Mouse (Mus musculus) E14TG2a.4 (cell line): ENCODE measurements at regions not wholly inside any gene's neighbourhood (a gene's known extent, or its start where the extent isn't known, plus 50 kb on each side); places are given as distances from the start of the nearest gene placed in this dataset.

Source experiments
- CTCF ChIP-seq: conservative IDR thresholded peaks from 2 replicates; pipeline ENCODE4 v1.5.1; 2014; ENCODE audit warnings: low read length
- POU5F1 ChIP-seq: IDR thresholded peaks from 2 replicates; pipeline ENCODE4 v1.6.1; 2014; ENCODE audit warnings: low read length, borderline replicate concordance

GRCm38 (mm10) chr13:110852996-110853727 lies 401.7 kb upstream of the Actbl2 start:
- no peak for TF ChIP-seq CTCF
- no peak for TF ChIP-seq POU5F1
